Mouse (Mus musculus): ENCODE measurements around the gene Npm1. TPM values are rescaled to one million over a fixed set of nuclear protein-coding genes. Genes with fewer than 3 reads are reported as not detected.

The Npm1 gene
- polyA plus RNA-seq, 1 experiment from 2014 or later: 1,037 TPM

DNA sequence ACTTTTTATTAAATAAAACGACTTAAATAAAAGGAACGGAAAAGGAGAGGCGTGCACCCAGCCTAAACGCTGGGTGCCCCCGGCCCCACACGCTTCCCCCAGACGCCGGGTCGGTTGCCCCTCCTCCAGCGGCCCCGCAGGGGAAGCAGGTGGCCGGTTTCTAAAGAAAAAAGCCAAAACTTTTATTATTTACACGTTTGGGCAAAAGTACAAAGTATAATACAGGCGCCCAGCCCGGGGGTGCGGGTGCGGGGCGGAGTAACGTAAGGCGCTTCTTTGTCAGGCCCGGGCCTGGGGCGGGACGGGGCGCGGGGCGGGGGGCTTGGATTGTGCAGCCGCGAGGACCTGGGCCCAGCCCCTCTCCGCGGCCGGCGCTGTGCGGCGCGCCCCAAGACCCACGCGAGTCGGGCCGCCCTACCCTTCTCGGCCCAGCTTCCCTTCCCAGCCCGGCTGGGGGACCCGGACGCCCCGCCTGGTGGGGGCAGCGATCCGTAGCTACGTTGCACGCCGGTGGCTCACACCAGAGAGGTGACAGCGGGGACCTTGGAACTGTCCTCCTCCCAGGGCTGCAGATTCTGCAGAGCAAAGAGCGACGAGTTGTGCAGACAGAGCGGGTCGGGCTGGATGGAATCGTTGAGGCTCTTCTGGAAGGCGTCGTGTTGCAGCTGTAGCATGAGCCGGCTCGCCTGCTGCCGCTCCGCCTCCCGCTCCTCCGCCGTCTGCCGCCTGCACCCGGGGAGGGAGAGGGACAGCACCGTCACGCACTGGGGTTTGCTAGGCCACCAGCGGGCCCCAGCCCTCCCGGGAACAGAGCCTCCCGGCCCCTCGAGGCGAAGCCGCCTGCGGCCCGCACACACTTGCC lies 38.0 kb upstream of the Npm1 start:
- DNase-seq (ENCODE audit: low spot score) (peak; percentile 74), ATAC-seq (ENCODE audit: insufficient read depth, low FRiP score, low TSS enrichment) (peak; percentile 32)
- peak overlapping the region; percentile 53 for H3K27ac ChIP-seq (ENCODE audit: low read depth, low read length)
- peaks cover 3% of the 10 kb centered on the region; the same call in 1 of the 2 replicates for H3K9me3 ChIP-seq (ENCODE audit: control insufficient read depth, low read length)
- peak overlapping the region; percentile 49 for H3K4me2 ChIP-seq (ENCODE audit: low read depth)
- WGBS: under 1% methylated on average over 70 of the region's 76 CpGs
- H3K27me3 ChIP-seq (ENCODE audit: control insufficient read depth, insufficient read depth, low read length): peaks cover 97% of the 10 kb centered on the region
- peak overlapping the region; percentile 59 for H3K9ac ChIP-seq (ENCODE audit: low read length)
- no peaks in the 10 kb centered on the region for H3K36me3 ChIP-seq (ENCODE audit: control insufficient read depth, insufficient read depth, low read length)
- H3K4me1 ChIP-seq (ENCODE audit: control insufficient read depth, insufficient read depth, low read length): peaks cover 27% of the 10 kb centered on the region
- peak overlapping the region; percentile 43 for H3K4me3 ChIP-seq (ENCODE audit: low read depth, low read length)

DNA sequence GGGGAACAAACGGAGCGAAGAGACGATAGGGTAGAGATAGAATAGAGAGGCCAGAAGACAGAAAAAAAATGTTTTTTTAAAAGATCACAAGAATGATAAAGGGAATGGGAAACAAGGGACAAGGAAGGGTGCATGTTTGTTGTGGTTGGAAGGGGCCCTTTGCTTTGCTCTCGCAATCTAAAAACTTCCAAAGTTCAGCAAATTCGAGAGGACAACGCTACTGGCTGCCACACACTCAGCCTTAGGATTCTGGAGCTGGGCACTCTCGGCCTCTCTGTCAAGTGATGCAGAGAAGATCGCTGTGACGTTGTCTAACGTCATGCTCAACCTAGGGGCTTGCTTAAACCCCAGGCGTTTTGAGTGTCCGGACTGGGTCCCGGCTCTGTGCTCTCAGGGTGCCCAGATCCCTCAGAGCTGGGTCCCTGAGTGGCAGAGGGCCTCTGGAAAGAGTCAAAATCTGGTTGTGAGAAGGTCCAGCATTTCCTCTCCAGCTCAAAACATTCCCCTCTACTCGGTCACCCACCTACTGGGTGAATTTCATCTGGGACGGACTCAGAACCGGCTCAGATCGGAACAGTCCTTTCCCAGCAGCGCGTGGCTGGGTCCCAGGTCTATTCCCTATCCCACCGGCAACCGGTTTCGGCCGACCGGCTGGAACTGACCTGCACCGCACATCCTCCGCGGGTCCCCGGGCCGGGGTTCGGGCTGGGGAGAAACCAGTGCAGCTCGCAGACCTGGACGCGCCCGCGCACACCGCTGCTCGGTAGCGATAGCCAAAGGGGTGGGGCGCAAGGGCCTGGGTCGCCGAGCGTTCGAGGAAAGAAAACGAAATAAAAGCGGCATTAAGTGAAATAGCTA lies 37.1 kb upstream of the Npm1 start:
- peak; percentile 68 for DNase-seq (ENCODE audit: low spot score)

DNA sequence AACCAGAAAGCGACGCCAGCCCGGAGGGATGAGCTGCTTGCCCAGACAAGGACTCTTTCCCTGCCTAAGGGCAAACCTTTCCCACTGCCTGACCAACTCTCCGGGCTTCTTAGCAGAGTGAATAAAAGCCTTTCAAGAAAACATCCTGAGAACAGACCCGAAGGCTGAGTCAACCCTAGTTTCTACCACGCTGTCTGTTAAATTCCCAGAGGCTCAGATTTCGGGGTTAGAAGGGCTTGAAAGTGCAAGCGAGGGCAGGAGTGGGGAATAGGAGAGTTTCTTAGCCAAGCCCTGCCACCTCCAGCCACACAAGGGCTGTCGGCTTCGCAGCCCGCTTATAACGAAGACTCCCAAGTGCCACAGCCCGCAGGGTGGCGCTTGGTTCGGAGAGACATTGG lies 36.1 kb upstream of the Npm1 start:
- H3K9ac ChIP-seq (ENCODE audit: low read length): peak overlapping the region; percentile 2; the same call in 1 of the 2 replicates
- H3K4me3 ChIP-seq (ENCODE audit: low read depth, low read length): peak overlapping the region; percentile 18; the same call in 1 of the 2 replicates

More for the DNA sequence above, 37.1 kb upstream of the Npm1 start:
- H3K27ac ChIP-seq (ENCODE audit: low read depth, low read length): 0 out of 2 replicates have a peak overlapping the region, but pooled peaks have one; percentile 53
- H3K27me3 ChIP-seq (ENCODE audit: control insufficient read depth, insufficient read depth, low read length): peaks cover 97% of the 10 kb centered on the region
- peak overlapping the region; percentile 43 for H3K4me3 ChIP-seq (ENCODE audit: low read depth, low read length)
- under 1% methylated on average over 45 of the region's 45 CpGs for WGBS
- peak overlapping the region; percentile 49 for H3K4me2 ChIP-seq (ENCODE audit: low read depth)
- peak overlapping the region; percentile 59 for H3K9ac ChIP-seq (ENCODE audit: low read length)
- peaks cover 27% of the 10 kb centered on the region for H3K4me1 ChIP-seq (ENCODE audit: control insufficient read depth, insufficient read depth, low read length)
- H3K9me3 ChIP-seq (ENCODE audit: control insufficient read depth, low read length): peaks cover 3% of the 10 kb centered on the region; the same call in 1 of the 2 replicates
- no peak for ATAC-seq (ENCODE audit: insufficient read depth, low FRiP score, low TSS enrichment)
- H3K36me3 ChIP-seq (ENCODE audit: control insufficient read depth, insufficient read depth, low read length): no peaks in the 10 kb centered on the region

DNA sequence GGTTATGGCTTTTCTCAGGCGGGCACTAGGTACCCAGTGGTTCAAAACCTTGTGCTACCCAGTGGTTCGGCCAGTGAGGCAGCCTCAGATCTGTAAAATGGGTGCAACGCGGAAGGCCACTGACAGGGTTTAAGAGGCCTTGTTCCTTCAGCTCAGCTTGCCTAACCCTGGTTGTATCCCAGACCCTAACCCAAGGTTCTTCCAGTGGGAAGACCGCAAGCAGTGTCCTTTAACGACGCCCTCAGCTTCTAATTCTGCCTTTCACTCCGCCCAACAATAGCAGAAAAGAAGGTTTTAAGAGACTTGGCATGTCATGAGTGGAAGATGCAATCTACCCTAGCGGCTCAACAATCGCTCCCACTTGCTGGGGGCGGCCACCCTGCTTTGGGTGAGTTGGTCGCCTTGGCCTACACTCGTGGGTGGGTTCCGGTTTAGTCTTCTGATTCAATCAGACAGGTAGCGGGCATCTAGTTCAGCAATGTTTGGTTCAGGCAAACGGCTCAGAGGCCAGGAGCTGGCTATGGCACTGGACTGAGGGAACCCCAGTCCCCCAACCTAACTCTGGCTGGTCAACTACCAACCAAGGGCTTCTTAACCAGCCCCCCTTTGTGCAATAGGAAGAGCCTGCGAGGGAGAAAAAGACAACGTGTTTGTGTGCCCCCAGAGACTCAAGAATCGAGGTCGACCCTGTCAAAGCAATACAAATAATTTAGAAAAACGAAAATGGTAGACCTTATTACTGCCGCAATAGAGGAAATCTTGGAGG lies 35.5 kb upstream of the Npm1 start:
- Histone ChIP-seq H3K4me1 (ENCODE audit: control insufficient read depth, insufficient read depth, low read length) (peaks cover 22% of the 10 kb centered on the region), H3K4me3 (ENCODE audit: low read depth, low read length) (0 out of 2 replicates have a peak overlapping the region, but pooled peaks have one; percentile 18), H3K27me3 (ENCODE audit: control insufficient read depth, insufficient read depth, low read length) (peaks cover 91% of the 10 kb centered on the region), H3K4me2 (ENCODE audit: low read depth) (peak overlapping the region; percentile 27; the same call in 1 of the 2 replicates), H3K27ac (ENCODE audit: low read depth, low read length) (no peak overlapping the region), H3K9me3 (ENCODE audit: control insufficient read depth, low read length) (peaks cover 3% of the 10 kb centered on the region; the same call in 1 of the 2 replicates), H3K36me3 (ENCODE audit: control insufficient read depth, insufficient read depth, low read length) (no peaks in the 10 kb centered on the region), H3K9ac (ENCODE audit: low read length) (no peak overlapping the region)
- DNase-seq (ENCODE audit: low spot score): peak; percentile 44
- WGBS: 17% methylated on average over 22 of the region's 22 CpGs
- ATAC-seq (ENCODE audit: insufficient read depth, low FRiP score, low TSS enrichment): no peak

More for the DNA sequence above, 36.1 kb upstream of the Npm1 start:
- 2% methylated on average over 15 of the region's 15 CpGs for WGBS
- H3K4me1 ChIP-seq (ENCODE audit: control insufficient read depth, insufficient read depth, low read length): peaks cover 26% of the 10 kb centered on the region
- H3K4me2 ChIP-seq (ENCODE audit: low read depth): peak overlapping the region; percentile 27; the same call in 1 of the 2 replicates
- no peaks in the 10 kb centered on the region for H3K36me3 ChIP-seq (ENCODE audit: control insufficient read depth, insufficient read depth, low read length)
- peaks cover 91% of the 10 kb centered on the region for H3K27me3 ChIP-seq (ENCODE audit: control insufficient read depth, insufficient read depth, low read length)
- DNase-seq (ENCODE audit: low spot score) (peak; percentile 49), ATAC-seq (ENCODE audit: insufficient read depth, low FRiP score, low TSS enrichment) (no peak)
- peaks cover 3% of the 10 kb centered on the region; the same call in 1 of the 2 replicates for H3K9me3 ChIP-seq (ENCODE audit: control insufficient read depth, low read length)
- no peak overlapping the region for H3K27ac ChIP-seq (ENCODE audit: low read depth, low read length)

DNA sequence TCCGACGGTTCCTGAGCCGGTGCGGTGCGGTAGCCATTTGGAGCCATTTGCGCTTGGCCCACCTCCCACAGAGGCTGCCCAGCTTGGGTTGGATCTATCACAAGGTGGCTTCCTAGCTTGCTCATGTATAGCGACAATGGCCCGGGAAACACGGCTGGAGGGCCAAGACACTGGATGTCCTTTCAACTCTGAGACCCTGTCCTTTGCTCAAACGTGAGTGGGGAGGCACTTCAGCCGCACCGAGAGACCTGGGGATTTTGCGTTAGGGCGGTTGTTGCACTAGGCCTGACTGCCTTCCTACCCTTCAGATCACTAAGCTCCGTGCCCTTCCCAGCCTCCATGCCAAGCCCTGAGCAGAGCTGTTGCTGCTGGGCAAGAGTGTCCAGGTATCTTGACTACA lies 34.7 kb upstream of the Npm1 start:
- H3K36me3 ChIP-seq (ENCODE audit: control insufficient read depth, insufficient read depth, low read length): no peaks in the 10 kb centered on the region
- no peak overlapping the region for H3K27ac ChIP-seq (ENCODE audit: low read depth, low read length)
- peak; percentile 38 for DNase-seq (ENCODE audit: low spot score)
- no peak overlapping the region for H3K4me3 ChIP-seq (ENCODE audit: low read depth, low read length)
- no peak overlapping the region for H3K9ac ChIP-seq (ENCODE audit: low read length)
- no peak for ATAC-seq (ENCODE audit: insufficient read depth, low FRiP score, low TSS enrichment)
- 0 out of 2 replicates have a peak overlapping the region, but pooled peaks have one; percentile 9 for H3K4me2 ChIP-seq (ENCODE audit: low read depth)
- peaks cover 90% of the 10 kb centered on the region for H3K27me3 ChIP-seq (ENCODE audit: control insufficient read depth, insufficient read depth, low read length)
- peaks cover 3% of the 10 kb centered on the region; the same call in 1 of the 2 replicates for H3K9me3 ChIP-seq (ENCODE audit: control insufficient read depth, low read length)
- H3K4me1 ChIP-seq (ENCODE audit: control insufficient read depth, insufficient read depth, low read length): peaks cover 15% of the 10 kb centered on the region
- WGBS: 16% methylated on average over 15 of the region's 15 CpGs

DNA sequence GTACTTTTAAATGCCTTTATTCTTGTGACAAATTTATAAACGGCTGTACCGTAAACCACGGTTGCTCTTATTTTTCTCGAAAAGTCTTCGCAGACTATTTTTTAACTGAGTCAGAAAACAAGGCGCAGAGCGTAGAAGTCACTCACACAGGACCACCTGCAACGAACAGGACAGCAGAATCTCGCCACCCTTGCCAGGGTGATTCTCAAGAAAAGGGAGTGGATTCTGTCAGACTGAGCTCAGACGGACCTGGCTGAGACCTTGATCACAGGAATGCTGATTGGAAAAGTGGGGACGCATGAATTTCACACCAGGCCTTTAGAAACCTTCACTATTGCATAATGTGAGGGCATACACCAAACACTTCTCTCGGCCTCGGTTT lies 34.1 kb upstream of the Npm1 start:
- H3K4me3 ChIP-seq (ENCODE audit: low read depth, low read length): no peak overlapping the region
- 23% methylated on average over 13 of the region's 13 CpGs for WGBS
- H3K4me1 ChIP-seq (ENCODE audit: control insufficient read depth, insufficient read depth, low read length): peaks cover 15% of the 10 kb centered on the region
- H3K27ac ChIP-seq (ENCODE audit: low read depth, low read length): no peak overlapping the region
- DNase-seq (ENCODE audit: low spot score): no peak
- H3K27me3 ChIP-seq (ENCODE audit: control insufficient read depth, insufficient read depth, low read length): peaks cover 85% of the 10 kb centered on the region
- H3K36me3 ChIP-seq (ENCODE audit: control insufficient read depth, insufficient read depth, low read length): no peaks in the 10 kb centered on the region
- ATAC-seq (ENCODE audit: insufficient read depth, low FRiP score, low TSS enrichment): no peak
- peaks cover 3% of the 10 kb centered on the region; the same call in 1 of the 2 replicates for H3K9me3 ChIP-seq (ENCODE audit: control insufficient read depth, low read length)
- H3K9ac ChIP-seq (ENCODE audit: low read length): no peak overlapping the region
- H3K4me2 ChIP-seq (ENCODE audit: low read depth): no peak overlapping the region

DNA sequence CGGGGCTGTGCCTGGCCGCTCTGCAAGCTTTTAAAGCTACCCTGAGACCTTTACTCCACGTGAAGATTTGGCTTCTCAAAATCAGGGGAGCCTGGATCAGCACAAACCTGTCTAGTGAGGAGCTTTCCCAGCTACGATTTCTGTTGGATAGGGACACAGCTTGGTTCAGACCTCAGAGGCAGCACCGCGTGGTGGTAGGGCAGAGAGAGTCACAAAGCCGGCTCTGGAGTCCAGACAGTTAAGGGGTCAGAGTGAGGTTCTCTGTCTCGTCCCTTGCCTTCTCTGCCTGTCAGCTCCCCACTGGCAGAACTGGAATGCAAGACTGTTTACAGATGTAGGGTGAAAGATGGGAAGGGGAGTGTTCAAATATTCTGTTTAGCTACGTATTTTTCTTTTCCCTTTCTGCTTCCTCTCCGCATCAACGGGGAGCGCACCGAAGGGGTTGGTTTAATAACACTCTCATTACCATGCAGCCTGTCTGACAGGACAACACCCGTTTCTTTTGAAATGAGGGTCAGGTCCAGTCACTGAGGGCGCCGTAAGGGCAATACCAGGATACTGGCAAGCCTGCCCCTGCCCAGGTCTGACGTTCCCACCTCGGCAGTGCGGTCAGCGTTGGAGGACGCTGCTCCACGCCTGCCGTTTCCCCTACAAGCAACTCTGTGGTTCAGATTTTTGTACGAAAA lies 33.6 kb upstream of the Npm1 start:
- DNase-seq (ENCODE audit: low spot score) (peak; percentile 26), ATAC-seq (ENCODE audit: insufficient read depth, low FRiP score, low TSS enrichment) (no peak)
- Histone ChIP-seq H3K4me1 (ENCODE audit: control insufficient read depth, insufficient read depth, low read length) (peaks cover 13% of the 10 kb centered on the region), H3K27me3 (ENCODE audit: control insufficient read depth, insufficient read depth, low read length) (peaks cover 82% of the 10 kb centered on the region), H3K36me3 (ENCODE audit: control insufficient read depth, insufficient read depth, low read length) (no peaks in the 10 kb centered on the region), H3K9me3 (ENCODE audit: control insufficient read depth, low read length) (peaks cover 3% of the 10 kb centered on the region; the same call in 1 of the 2 replicates), H3K4me2 (ENCODE audit: low read depth) (no peak overlapping the region), H3K27ac (ENCODE audit: low read depth, low read length) (no peak overlapping the region), H3K4me3 (ENCODE audit: low read depth, low read length) (no peak overlapping the region), H3K9ac (ENCODE audit: low read length) (no peak overlapping the region)
- WGBS: 12% methylated on average over 24 of the region's 24 CpGs
